Mouse (Mus musculus) erythroblast, embryonic 14.5 days (primary cell): Measurements from ENCODE around the gene Cel. TPM values are rescaled to one million over a fixed set of nuclear protein-coding genes. Genes with fewer than 3 reads are reported as not detected.

Source experiments
- H3K27me3 ChIP-seq: 2 replicates; pipeline ENCODE4 v1.6.1; 2012; ENCODE audit warnings: inconsistent platforms; ENCODE audit not compliant: control insufficient read depth
- H3K36me3 ChIP-seq: 2 replicates; pipeline ENCODE4 v1.6.1; 2012; ENCODE audit warnings: mild to moderate bottlenecking, inconsistent platforms; ENCODE audit not compliant: control insufficient read depth
- H3K4me1 ChIP-seq: 2 replicates; pipeline ENCODE4 v1.6.1; 2012; ENCODE audit warnings: inconsistent platforms; ENCODE audit not compliant: control insufficient read depth
- H3K4me3 ChIP-seq: replicated peaks from 2 replicates; pipeline ENCODE3; 2012; ENCODE audit warnings: moderate library complexity, mild to moderate bottlenecking, inconsistent platforms
- H3K9me3 ChIP-seq: 2 replicates; pipeline ENCODE4 v1.6.1; 2012; ENCODE audit warnings: low read length, inconsistent platforms, mixed read lengths; ENCODE audit not compliant: control insufficient read depth
- GATA1 ChIP-seq: IDR thresholded peaks from 2 replicates; pipeline ENCODE4 v1.6.1; 2012; ENCODE audit warnings: low read length, inconsistent platforms, mixed read lengths
- TAL1 ChIP-seq: IDR thresholded peaks from 3 replicates; pipeline ENCODE4 v1.6.1; 2012; ENCODE audit warnings: low read length, inconsistent platforms, mixed read lengths
- polyA plus RNA-seq: library from polyadenylated mRNA; stranded (reverse); fragments of >175 nt; gene quantifications from 2 replicates; pipeline ENCODE4 v1.2.3, GENCODE M21; 2012

Gene Cel
- polyA plus RNA-seq, 1 experiment, result not detected

GRCm38 (mm10) chr2:28588574-28588973, 25.4 kb upstream of the Cel start:
- no peak overlapping the region for H3K4me3 ChIP-seq

GRCm38 (mm10) chr2:28585730-28586129, 22.5 kb upstream of the Cel start:
- Histone ChIP-seq H3K36me3 (peaks cover 6% of the 10 kb centered on the region), H3K4me3 (no peak overlapping the region), H3K4me1 (peaks cover 52% of the 10 kb centered on the region), H3K27me3 (no peaks in the 10 kb centered on the region), H3K9me3 (no peaks in the 10 kb centered on the region)
- TF ChIP-seq GATA1 (no peak), TAL1 (no peak)

More at GRCm38 (mm10) chr2:28588574-28588973, 25.4 kb upstream of the Cel start:
- Histone ChIP-seq H3K27me3 (no peaks in the 10 kb centered on the region), H3K4me1 (peaks cover 39% of the 10 kb centered on the region), H3K9me3 (no peaks in the 10 kb centered on the region), H3K36me3 (no peaks in the 10 kb centered on the region)
- no peak for TF ChIP-seq TAL1
- TF ChIP-seq GATA1, result no peak

DNA sequence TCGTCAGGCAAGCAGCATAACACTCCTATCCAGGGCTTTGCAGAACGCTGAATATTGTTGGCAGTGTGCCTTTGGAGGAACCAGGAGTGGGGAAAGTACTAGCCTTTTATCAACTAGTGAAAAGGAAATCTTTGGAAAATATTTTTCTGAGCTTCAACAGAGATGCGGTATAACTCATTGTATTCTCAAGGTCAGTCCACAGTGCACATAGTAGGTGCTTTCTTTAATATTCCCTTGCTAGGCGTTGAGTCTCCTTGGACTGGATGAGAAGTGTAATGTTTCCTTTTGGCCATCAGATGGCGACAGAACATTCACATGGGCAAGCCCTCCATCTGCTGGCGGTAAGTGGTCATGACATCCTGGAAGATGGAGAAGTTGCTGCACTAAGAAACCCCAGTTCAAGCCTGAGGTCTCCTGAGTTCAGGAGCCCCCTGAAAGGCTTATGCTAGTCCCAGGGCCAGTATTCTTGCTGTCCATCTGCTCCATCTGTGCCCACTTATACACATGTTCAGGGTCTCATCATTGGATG, 21.9 kb upstream of the Cel start:
- no peaks in the 10 kb centered on the region for H3K27me3 ChIP-seq
- H3K4me1 ChIP-seq, result peaks cover 53% of the 10 kb centered on the region
- TF ChIP-seq GATA1 (no peak), TAL1 (no peak)
- no peak overlapping the region for H3K4me3 ChIP-seq
- peaks cover 10% of the 10 kb centered on the region for H3K36me3 ChIP-seq
- no peaks in the 10 kb centered on the region for H3K9me3 ChIP-seq

DNA sequence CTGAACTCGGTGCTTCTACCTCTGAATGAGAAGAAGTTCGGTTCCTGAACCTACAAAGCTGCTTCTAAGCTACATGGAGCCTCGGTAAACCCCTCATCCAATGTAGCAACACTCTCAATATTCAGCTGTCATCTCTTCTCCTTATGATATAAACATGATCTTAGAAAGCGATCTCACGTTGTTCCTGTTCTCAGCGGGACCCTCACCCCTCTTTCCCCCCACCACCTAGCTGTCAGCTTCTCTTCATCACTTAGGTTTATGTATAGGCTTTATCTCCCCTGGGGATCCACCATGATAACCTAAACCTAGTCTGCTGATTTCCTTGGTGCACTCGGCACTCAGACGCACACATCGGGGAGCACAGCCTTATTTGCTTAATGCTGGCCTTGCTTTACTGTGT, 20.4 kb upstream of the Cel start, which contains the start of gene Gtf3c5:
TSS of gene Gtf3c5 (minus strand) at position 101 of the 400 bp plus-strand sequence.
- peak within 1 kb of the TSS; percentile 66 for H3K4me3 ChIP-seq
- TF ChIP-seq TAL1 (no peak), GATA1 (no peak)
- no peaks in the 10 kb centered on the region for H3K27me3 ChIP-seq
- no peaks in the 10 kb centered on the region for H3K9me3 ChIP-seq
- peaks cover 53% of the 10 kb centered on the region for H3K4me1 ChIP-seq
- peaks cover 25% of the 10 kb centered on the region for H3K36me3 ChIP-seq

DNA sequence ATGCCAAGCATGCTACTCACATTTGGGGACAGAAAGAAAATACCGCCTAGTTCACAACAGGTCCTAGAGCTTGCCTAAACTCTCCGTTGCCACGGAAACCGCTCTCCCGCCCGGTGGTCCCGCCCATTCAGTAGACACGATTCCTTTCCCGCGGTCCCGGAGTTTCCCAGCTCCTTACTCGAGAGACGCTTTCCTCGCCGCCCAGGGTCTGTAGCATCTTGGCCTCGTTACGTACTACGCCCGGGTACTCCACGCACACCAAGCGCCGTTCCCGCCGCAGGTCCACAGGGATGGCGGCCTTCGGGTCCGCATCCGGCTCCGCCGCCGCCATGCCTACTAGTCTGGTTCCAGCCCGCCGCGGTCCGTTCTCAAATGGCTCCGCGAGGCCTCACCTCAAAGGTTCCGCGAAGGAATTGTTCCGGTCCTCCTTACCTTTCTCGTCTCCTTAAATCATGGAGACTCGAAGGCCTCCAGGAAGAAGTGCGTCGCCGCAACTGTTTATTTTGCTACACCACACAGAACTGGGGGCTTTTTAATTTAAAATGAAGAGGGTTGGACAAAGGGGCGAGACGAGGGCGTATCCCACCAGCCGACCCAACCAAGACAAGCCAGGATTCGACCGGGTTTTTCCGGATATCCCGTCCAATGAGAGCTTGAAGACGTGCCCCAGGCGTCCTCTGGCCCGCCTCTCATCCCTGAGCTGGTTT, 19.6 kb upstream of the Cel start:
- Histone ChIP-seq H3K9me3 (no peaks in the 10 kb centered on the region), H3K36me3 (peaks cover 33% of the 10 kb centered on the region), H3K4me1 (peaks cover 53% of the 10 kb centered on the region), H3K27me3 (no peaks in the 10 kb centered on the region), H3K4me3 (peak overlapping the region; percentile 66)
- no peak for TF ChIP-seq GATA1

- no peaks in the 10 kb centered on the region for H3K27me3 ChIP-seq
Measured at GRCm38 (mm10) chr2:28578003-28578402, 14.8 kb upstream of the Cel start.

DNA sequence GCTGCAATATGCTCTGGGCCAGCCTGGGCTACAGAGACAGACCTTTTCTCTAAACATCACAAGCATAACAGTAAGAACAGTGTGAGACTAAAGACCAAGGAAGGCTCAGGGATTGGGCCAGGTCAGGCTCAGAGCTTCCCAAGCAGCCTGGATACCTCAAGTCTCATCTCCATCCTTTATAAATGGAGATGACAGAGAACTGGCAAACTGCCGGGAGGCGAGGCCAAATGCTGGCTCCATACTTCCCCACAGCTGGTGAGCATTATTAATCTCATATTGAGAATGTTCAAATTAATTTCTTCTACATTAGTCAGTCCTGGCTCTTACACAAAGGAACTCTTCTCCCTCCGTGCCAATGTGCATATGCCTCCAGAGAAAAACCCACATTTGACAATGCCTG, 13.6 kb upstream of the Cel start:
- Histone ChIP-seq H3K9me3 (no peaks in the 10 kb centered on the region), H3K27me3 (no peaks in the 10 kb centered on the region), H3K36me3 (peaks cover 92% of the 10 kb centered on the region), H3K4me3 (no peak overlapping the region), H3K4me1 (peaks cover 12% of the 10 kb centered on the region)
- TF ChIP-seq GATA1 (no peak), TAL1 (no peak)

More at GRCm38 (mm10) chr2:28578003-28578402, 14.8 kb upstream of the Cel start:
- TF ChIP-seq TAL1, result no peak
- TF ChIP-seq GATA1, result no peak
- peaks cover 81% of the 10 kb centered on the region for H3K36me3 ChIP-seq
- H3K4me3 ChIP-seq, result no peak overlapping the region
- peaks cover 19% of the 10 kb centered on the region for H3K4me1 ChIP-seq
- H3K9me3 ChIP-seq, result no peaks in the 10 kb centered on the region

- Histone ChIP-seq H3K4me3 (no peak overlapping the region), H3K9me3 (no peaks in the 10 kb centered on the region), H3K27me3 (no peaks in the 10 kb centered on the region), H3K36me3 (peaks cover 97% of the 10 kb centered on the region), H3K4me1 (no peaks in the 10 kb centered on the region; the same call in 1 of the 2 replicates)
- no peak for TF ChIP-seq GATA1
- TF ChIP-seq TAL1, result no peak
Measured at GRCm38 (mm10) chr2:28575341-28575740, 12.1 kb upstream of the Cel start.

- H3K36me3 ChIP-seq, result peaks cover 98% of the 10 kb centered on the region
- no peaks in the 10 kb centered on the region for H3K9me3 ChIP-seq
- H3K4me1 ChIP-seq, result no peaks in the 10 kb centered on the region
- no peak for TF ChIP-seq GATA1
- no peak for TF ChIP-seq TAL1
- no peaks in the 10 kb centered on the region for H3K27me3 ChIP-seq
- H3K4me3 ChIP-seq, result no peak overlapping the region
Measured at GRCm38 (mm10) chr2:28569903-28570302, 6.7 kb upstream of the Cel start.

DNA sequence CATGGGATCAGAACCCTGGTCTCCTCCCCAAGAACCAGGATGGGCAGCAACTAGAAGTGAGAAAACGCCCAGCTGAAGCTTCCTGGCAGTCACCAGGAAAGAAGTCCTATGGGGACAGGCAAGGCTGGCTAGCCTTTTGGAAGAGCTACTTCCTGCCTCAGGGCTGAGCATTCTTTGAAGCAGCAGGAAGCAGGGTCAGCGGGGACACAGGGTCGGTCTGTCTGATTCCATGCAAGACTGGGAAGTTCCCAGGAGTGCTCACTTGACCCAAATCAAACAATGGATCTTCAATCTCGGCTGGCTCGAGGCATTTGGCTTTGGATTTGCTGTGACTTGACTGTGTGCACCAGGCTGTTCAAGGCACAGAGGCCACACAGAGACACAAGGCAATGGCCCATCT, 3.3 kb upstream of the Cel start:
- no peaks in the 10 kb centered on the region for H3K27me3 ChIP-seq
- H3K36me3 ChIP-seq, result peaks cover 65% of the 10 kb centered on the region
- H3K4me1 ChIP-seq, result no peaks in the 10 kb centered on the region
- no peak overlapping the region for H3K4me3 ChIP-seq
- TF ChIP-seq GATA1 (no peak), TAL1 (no peak)
- H3K9me3 ChIP-seq, result no peaks in the 10 kb centered on the region
